Mouse (Mus musculus) embryonic facial prominence, embryonic 10.5 days (tissue): ENCODE measurements around the gene Slc24a4. TPM values are rescaled to one million over a fixed set of nuclear protein-coding genes. Genes with fewer than 3 reads are reported as not detected.
A peak's percentile ranks its signal among the peaks of the same experiment; 100 is the strongest.

Source experiments
- DNase-seq: peaks from one replicate; pipeline ENCODE4 v3.0.0-alpha.2; 2017; ENCODE audit warnings: low spot score
- H3K27ac ChIP-seq: fragments of 300-500 bp; sonication (generic); replicated peaks from 2 replicates; pipeline ENCODE4 v1.5.1; 2016; ENCODE audit warnings: mild to moderate bottlenecking
- H3K27me3 ChIP-seq: fragments of 300-500 bp; sonication (generic); replicated peaks from 2 replicates; pipeline ENCODE4 v1.6.1; 2016; ENCODE audit warnings: low read depth, mild to moderate bottlenecking; ENCODE audit not compliant: poor library complexity, severe bottlenecking
- H3K36me3 ChIP-seq: fragments of 300-500 bp; sonication (generic); replicated peaks from 2 replicates; pipeline ENCODE4 v1.6.1; 2016; ENCODE audit warnings: mild to moderate bottlenecking, moderate library complexity
- H3K4me1 ChIP-seq: fragments of 300-500 bp; sonication (generic); 2 replicates; pipeline ENCODE4 v1.6.1; 2016
- H3K4me3 ChIP-seq: fragments of 300-500 bp; sonication (generic); 2 replicates; pipeline ENCODE4 v1.5.1; 2016; ENCODE audit warnings: mild to moderate bottlenecking, moderate library complexity
- H3K9me3 ChIP-seq: fragments of 300-500 bp; sonication (generic); 2 replicates; pipeline ENCODE4 v1.6.1; 2016; ENCODE audit warnings: mild to moderate bottlenecking
- whole genome bisulfite sequencing: fragments of 180-500 bp; shearing (Covaris S2); methylation state at CpG from one replicate; pipeline ENCODE4 v1.1.7; 2016; 5-methylcytosine and 5-hydroxymethylcytosine counted together
- polyA plus RNA-seq: library from polyadenylated mRNA; unstranded; fragments of >200 nt; fragmentation: Nextera tagmentation; extraction: Ambion mirVana; gene quantifications from 2 replicates; pipeline ENCODE4 v1.2.1, GENCODE M21; 2016

Gene Slc24a4
- polyA plus RNA-seq, 1 experiment from 2014 or later = 0.05 TPM

DNA sequence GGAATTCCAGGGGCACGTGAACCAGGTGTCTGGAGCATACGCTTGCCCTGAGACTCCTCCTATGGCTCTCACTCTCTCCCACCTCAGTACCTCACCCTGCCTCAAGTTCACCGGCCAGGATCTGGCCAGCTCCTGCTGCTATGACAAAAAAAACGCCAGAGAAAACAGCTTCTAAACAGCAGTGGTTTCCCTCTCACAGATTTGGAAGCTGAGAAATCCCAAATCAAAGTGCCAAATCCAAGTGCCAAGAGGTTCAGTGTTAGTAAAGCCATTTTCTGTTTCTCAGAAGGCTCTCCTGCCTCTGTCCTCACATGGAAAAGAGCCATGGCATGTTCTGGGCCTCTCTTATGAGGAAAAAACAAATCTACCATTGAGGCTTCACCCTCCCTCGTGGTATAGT is 166.1 kb downstream of the Slc24a4 start:
- no peak overlapping the region for H3K4me3 ChIP-seq
- 69% methylated on average over 5 of the region's 5 CpGs for WGBS
- DNase-seq = no peak

DNA sequence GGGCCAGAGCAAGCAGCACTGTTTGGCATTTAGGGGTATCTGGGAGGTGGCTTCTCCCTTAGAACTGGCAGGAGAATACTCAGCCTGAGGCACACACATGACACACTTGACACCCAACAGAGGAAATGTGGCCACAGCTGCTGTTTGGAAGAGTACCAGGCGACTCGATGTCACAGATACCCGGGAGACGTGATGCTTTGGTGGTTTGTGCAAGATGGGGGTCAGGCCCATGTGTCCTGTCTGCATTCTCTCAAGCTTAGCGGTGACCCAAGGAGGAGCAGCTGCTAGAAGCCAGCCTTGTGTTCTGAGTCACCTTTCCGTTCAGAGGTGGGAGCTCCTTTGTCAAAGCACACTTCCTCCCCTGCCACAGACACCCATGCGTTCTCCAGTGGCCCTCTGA is 166.7 kb downstream of the Slc24a4 start:
- no peaks in the 10 kb centered on the region for H3K27me3 ChIP-seq
- no peaks in the 10 kb centered on the region for H3K9me3 ChIP-seq
- peaks cover 21% of the 10 kb centered on the region for H3K4me1 ChIP-seq
- no peak overlapping the region for H3K4me3 ChIP-seq
- DNase-seq = no peak
- WGBS = 83% methylated on average over 7 of the region's 7 CpGs
- no peaks in the 10 kb centered on the region for H3K36me3 ChIP-seq
- H3K27ac ChIP-seq = no peak overlapping the region

More for the DNA sequence above, 166.1 kb downstream of the Slc24a4 start:
- Histone ChIP-seq H3K27ac (no peak overlapping the region), H3K36me3 (no peaks in the 10 kb centered on the region), H3K27me3 (no peaks in the 10 kb centered on the region), H3K9me3 (no peaks in the 10 kb centered on the region), H3K4me1 (peaks cover 21% of the 10 kb centered on the region)

DNA sequence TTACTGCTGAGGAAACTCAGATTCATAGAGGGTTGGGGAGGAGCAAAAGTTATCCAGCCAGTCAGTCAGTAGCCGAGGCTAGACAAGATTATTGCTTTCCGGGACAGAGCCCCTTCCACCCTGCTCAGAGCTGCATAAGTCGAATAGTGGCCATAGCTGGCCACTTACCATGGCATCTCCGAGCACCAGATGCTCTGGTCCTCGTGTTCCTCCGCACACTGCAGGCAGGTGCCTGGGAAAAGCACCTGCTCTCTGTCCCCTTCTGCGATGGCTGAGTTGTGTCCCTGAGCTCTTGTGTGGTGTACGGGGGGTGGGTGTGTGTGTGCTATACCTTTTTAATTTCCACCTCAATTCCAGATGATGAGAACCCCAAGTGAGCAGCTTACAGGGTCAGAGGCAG is 167.1 kb downstream of the Slc24a4 start:
- no peak for DNase-seq
- no peaks in the 10 kb centered on the region for H3K9me3 ChIP-seq
- no peak overlapping the region for H3K27ac ChIP-seq
- 89% methylated on average over 8 of the region's 8 CpGs for WGBS
- H3K4me3 ChIP-seq = no peak overlapping the region
- H3K4me1 ChIP-seq = peaks cover 21% of the 10 kb centered on the region
- H3K36me3 ChIP-seq = no peaks in the 10 kb centered on the region
- no peaks in the 10 kb centered on the region for H3K27me3 ChIP-seq

DNA sequence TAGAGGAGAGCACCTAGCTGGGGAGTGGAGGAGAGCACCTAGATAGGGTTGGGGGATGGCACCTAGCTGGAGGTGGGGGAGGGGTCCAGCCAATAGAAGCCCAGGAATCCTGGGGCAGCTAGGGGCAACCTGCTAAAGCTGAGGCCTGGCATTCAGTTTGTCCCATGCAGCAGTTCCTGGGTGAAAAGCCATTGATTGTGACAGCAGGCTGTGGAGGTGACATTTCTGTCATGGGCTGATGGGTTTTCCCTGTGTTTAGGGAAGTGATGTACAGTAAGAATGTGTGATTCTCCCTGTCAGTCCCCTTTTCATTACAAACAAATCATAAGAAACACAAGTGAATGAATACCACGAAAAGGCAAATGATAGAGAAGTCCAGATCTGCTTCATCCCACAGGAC is 167.8 kb downstream of the Slc24a4 start:
- Histone ChIP-seq H3K27ac (no peak overlapping the region), H3K9me3 (no peaks in the 10 kb centered on the region), H3K4me3 (no peak overlapping the region), H3K4me1 (peaks cover 21% of the 10 kb centered on the region), H3K36me3 (no peaks in the 10 kb centered on the region), H3K27me3 (no peaks in the 10 kb centered on the region)
- no peak for DNase-seq
- WGBS = 87% methylated on average over 1 of the region's 1 CpGs

DNA sequence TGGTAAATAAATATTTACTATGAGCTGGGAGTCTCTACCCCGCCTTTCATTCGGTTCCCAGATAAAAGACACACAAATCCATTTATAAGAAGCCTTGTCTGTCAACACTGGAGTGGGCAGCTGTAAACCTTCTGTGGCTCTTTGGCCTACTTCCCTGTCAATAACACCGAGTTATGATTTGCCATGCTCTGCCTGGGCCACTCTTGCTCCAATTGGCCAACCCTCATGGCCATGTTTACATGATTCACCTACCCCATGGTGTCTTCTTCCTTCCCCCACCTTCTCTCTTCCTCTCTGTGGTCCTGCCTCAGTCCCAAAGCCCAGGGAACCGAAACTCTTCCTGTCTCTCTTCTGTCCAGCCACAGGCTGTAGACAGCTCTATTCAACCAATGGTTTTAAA is 168.4 kb downstream of the Slc24a4 start:
- Histone ChIP-seq H3K4me1 (peaks cover 17% of the 10 kb centered on the region), H3K4me3 (no peak overlapping the region), H3K9me3 (no peaks in the 10 kb centered on the region), H3K27me3 (no peaks in the 10 kb centered on the region), H3K36me3 (no peaks in the 10 kb centered on the region), H3K27ac (no peak overlapping the region)
- DNase-seq = no peak
- whole genome bisulfite sequencing = 88% methylated on average over 4 of the region's 4 CpGs

DNA sequence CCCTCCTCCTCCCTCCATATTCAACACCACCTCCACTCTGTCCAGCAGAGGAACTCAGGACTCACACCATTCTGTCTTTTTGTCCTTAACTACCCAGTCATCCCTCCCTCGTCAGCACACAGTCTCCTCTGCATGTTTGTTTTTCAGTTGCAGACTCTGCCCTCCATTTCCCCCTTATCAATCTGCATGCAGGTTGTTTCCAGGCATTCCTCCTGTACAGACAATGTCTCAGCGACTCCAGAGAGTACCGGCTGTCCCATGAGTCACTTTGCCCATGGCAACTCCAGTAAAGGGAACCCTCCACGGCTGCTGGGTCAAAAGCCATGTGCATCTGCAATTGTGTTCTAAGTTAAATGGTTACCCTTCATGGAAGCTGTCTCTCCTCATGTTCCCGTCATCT is 170.7 kb downstream of the Slc24a4 start:
- Histone ChIP-seq H3K9me3 (no peaks in the 10 kb centered on the region), H3K4me1 (peaks cover 32% of the 10 kb centered on the region), H3K36me3 (no peaks in the 10 kb centered on the region), H3K27me3 (no peaks in the 10 kb centered on the region), H3K4me3 (no peak overlapping the region), H3K27ac (no peak overlapping the region)
- DNase-seq = no peak
- 72% methylated on average over 5 of the region's 5 CpGs for WGBS

DNA sequence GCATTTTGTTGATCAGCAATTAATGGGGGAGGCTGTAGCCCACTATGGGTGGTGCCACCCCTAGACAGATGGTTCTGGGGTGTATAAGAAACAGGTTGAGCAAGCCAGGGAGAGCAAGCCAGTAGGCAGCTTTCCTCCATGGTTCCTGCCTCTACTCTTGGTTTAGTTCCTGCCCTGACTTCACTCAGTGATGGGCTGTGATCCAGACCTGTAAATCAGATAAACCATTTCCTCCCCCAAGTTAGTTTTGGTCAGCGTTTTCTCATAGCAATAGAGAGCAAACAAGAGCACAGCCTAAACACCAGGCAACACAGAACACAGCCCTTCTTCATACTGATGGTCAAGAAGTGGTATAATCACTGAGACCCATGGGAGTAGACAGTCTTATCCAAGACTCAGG is 173.1 kb downstream of the Slc24a4 start:
- no peaks in the 10 kb centered on the region for H3K36me3 ChIP-seq
- 85% methylated on average over 1 of the region's 1 CpGs for whole genome bisulfite sequencing
- no peak overlapping the region for H3K4me3 ChIP-seq
- H3K9me3 ChIP-seq = no peaks in the 10 kb centered on the region
- no peak for DNase-seq
- no peak overlapping the region for H3K27ac ChIP-seq
- no peaks in the 10 kb centered on the region for H3K27me3 ChIP-seq
- H3K4me1 ChIP-seq = peaks cover 37% of the 10 kb centered on the region

DNA sequence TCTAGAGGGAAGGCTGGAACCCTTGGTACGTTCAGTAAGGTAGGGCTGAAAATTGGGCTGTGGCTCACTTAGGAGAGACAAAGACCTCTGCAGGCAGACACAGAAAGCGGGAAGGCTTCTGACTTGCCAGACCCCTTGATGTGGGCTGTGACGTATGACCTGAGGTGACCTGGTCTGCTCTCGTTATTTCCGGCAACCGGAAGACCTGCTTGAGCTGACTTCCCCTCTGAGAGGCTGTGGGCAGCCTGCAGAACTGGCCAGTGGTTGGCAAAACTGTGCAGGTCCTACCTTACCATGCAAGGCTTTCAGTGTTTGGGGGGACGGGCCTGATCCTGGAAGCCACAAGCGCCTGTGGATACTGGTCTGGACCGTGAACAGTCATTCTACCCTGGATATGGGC is 173.8 kb downstream of the Slc24a4 start:
- H3K27me3 ChIP-seq = no peaks in the 10 kb centered on the region
- peaks cover 37% of the 10 kb centered on the region for H3K4me1 ChIP-seq
- 78% methylated on average over 9 of the region's 9 CpGs for WGBS
- no peak overlapping the region for H3K4me3 ChIP-seq
- no peak overlapping the region for H3K27ac ChIP-seq
- DNase-seq = no peak
- no peaks in the 10 kb centered on the region for H3K36me3 ChIP-seq
- no peaks in the 10 kb centered on the region for H3K9me3 ChIP-seq

DNA sequence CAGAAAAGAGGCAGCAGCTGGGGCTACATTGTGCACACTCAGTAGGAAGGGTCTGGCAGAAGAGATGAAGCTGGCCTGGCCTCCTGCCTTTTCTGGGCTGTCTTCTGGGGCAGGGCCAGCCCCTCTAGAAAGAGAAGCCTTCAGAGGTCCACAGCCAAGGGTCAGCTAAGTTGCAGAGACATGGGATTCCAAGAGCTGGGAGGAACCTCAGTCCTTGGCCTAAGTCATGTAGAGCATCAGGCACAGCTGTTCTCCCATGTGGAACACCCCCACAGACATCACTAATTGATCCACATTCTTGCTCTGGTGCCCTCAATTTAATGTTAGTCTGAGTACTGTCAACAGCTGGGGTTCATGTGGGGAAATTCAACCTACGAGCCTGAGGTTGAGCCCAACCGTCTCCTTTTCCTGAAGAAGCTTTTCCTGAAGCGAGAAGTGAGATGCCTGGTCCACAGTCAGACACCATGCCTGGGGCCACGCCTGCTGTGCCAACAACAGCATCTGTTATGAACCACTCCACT is 174.4 kb downstream of the Slc24a4 start:
- DNase-seq = no peak
- 70% methylated on average over 4 of the region's 4 CpGs for WGBS
- H3K4me1 ChIP-seq = peaks cover 37% of the 10 kb centered on the region
- no peaks in the 10 kb centered on the region for H3K36me3 ChIP-seq
- H3K9me3 ChIP-seq = no peaks in the 10 kb centered on the region
- no peak overlapping the region for H3K4me3 ChIP-seq
- no peaks in the 10 kb centered on the region for H3K27me3 ChIP-seq
- no peak overlapping the region for H3K27ac ChIP-seq

DNA sequence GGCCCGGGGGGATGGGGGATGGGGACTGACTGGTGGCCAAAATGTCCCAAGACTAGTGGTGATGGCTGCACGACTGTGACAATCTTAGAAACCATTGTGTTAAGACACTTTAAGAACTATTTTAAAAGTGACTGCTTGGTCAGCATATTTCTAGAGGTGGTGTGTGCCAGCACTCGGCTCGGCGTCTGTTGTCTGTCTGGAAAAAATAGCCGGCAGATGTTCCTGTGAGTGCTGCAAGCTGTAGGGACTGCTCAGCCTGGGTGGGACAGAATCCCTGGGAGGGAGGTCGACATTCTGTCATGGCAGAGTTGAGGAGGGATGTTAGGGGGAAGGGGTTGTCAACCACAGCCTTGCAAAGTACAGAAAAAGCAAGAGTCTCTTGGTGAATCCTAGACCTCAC is 175.3 kb downstream of the Slc24a4 start:
- Histone ChIP-seq H3K9me3 (no peaks in the 10 kb centered on the region), H3K4me1 (peaks cover 37% of the 10 kb centered on the region), H3K27me3 (no peaks in the 10 kb centered on the region), H3K4me3 (no peak overlapping the region), H3K27ac (no peak overlapping the region), H3K36me3 (no peaks in the 10 kb centered on the region)
- DNase-seq = no peak
- 43% methylated on average over 7 of the region's 7 CpGs for WGBS

DNA sequence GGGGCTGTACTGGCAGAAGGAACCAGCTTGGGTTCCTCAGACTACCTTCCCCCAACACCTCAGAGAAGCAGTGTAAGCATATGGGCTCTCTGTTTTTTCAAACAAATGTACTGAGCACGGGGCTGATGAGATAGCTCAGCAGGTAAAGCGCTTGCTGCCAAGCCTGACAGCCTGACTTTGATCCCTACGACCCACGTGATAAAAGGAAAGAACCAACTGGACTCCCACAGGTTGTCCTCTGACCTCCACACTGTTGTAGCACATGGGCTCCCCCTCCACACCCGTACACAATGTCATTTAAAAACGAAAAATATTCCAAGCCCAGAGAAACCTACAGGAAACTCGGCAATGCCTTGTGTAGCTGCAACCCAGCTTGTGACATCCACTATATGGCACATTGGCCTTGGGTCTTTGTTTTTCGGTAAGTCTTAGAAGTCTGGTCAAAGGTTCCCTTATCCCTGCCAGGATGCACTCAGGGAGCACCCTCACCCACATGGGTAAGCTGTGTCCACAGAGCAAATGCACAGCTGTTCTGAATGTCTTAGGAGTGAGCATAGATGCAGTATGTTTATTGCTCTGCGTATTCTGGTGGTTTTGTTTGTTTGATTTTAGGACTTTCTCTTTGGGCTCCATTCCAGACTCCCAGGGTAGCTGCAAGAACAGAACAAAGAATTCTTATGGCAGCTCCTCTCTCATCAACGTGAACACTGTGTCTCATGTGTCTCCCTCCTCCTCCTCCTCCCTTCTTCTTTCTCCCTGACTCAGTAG is 176.7 kb downstream of the Slc24a4 start:
- H3K36me3 ChIP-seq = no peaks in the 10 kb centered on the region
- peaks cover 37% of the 10 kb centered on the region for H3K4me1 ChIP-seq
- no peak overlapping the region for H3K4me3 ChIP-seq
- no peaks in the 10 kb centered on the region for H3K9me3 ChIP-seq
- DNase-seq = no peak
- no peaks in the 10 kb centered on the region for H3K27me3 ChIP-seq
- H3K27ac ChIP-seq = no peak overlapping the region
- WGBS = 70% methylated on average over 10 of the region's 10 CpGs

DNA sequence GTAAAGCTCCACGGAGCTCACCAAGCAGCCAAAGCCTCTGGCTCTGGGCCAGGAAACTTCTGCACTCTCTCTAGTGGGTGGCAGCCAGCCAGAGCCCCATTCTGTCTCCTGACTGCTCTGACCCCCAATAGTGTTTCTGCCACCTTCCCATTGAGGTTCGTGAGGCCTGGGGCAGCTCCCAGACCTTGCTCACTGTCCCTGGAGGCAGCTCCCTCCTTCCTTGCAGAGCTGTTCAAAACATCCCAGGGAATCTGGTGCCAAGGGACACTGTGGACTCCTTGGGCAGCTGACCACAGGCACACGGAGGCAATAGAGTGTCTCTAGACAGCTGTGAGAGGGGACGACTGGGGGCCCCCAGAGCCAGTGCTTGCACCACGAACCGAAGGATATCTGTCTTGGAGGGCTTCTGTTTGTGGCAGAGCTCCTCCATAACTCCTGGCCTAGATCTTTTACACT is 179.5 kb downstream of the Slc24a4 start:
- WGBS = 87% methylated on average over 6 of the region's 6 CpGs
- Histone ChIP-seq H3K36me3 (no peaks in the 10 kb centered on the region), H3K27me3 (no peaks in the 10 kb centered on the region), H3K4me1 (peaks cover 26% of the 10 kb centered on the region), H3K27ac (0 out of 2 replicates have a peak overlapping the region, but pooled peaks have one; percentile 14), H3K4me3 (no peak overlapping the region), H3K9me3 (no peaks in the 10 kb centered on the region)
- DNase-seq = no peak

DNA sequence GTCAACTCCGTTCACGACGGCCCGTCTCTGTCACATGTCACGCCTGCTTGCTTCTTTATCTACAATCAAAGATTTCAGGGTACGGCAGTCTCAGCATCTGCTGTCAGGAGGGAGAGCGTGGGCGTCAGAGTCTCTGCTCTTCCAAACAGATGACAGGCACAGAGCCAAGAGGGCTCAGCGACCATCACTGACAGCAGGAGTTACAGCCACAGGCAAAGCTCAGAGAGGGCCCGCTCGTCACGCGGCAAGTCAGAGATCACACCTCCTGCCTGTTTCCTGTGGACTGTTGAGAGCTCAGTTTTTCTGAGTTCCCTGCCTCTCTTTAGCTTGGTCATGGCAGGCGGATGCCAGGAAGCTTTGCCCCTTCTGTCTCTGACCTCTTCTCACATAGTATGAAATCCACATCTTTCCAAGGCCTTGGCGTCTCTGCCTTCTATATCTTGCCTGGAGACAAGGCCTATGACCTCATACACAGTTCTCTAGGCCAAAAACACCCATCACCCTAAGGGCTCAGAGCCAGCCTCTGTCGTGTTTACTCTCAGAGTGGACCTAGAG is 180.0 kb downstream of the Slc24a4 start:
- Histone ChIP-seq H3K36me3 (no peaks in the 10 kb centered on the region), H3K9me3 (no peaks in the 10 kb centered on the region), H3K4me3 (no peak overlapping the region), H3K27ac (no peak overlapping the region), H3K4me1 (peaks cover 21% of the 10 kb centered on the region), H3K27me3 (no peaks in the 10 kb centered on the region)
- DNase-seq = no peak
- 80% methylated on average over 16 of the region's 16 CpGs for WGBS
